Mouse (Mus musculus) cerebellum, adult 2 months (tissue): ENCODE results near the gene Ddx39.

Experiments
- CTCF ChIP-seq: fragments of 200-500 bp; IDR thresholded peaks from 2 replicates; pipeline ENCODE4 v1.5.1; 2011; ENCODE audit warnings: low read depth, mild to moderate bottlenecking, control low read depth, low read length, moderate library complexity, borderline replicate concordance; ENCODE audit not compliant: insufficient read depth
- POLR2A ChIP-seq: fragments of 200-500 bp; IDR thresholded peaks from 2 replicates; pipeline ENCODE4 v1.6.1; 2011; ENCODE audit warnings: low read length, control low read depth, borderline replicate concordance; ENCODE audit not compliant: insufficient read depth

DNA sequence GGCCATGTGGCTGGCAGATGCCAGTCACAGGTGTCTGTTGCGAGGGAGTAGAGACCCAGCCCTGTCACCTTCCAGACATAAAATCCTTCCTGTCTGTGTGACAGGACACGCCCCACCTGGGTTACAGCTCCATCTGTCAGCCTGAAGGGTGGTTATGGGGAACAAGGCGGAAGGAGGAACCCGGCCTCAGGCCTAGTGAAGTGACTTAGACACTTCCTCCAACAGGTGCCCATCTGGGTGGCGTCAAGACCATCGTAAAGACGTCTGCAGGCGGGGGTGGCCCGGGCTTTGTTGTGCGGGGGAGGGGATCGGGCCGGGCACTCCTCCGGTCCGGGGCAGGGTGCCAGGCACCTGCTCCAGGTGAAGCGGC is 16.7 kb upstream of the Ddx39 start:
- TF ChIP-seq CTCF (no peak), POLR2A (no peak)
